Mouse (Mus musculus): ENCODE results near the gene Clec2i. TPM values are rescaled to one million over a fixed set of nuclear protein-coding genes. Genes with fewer than 3 reads are reported as not detected.

The Clec2i gene
- total and polyA plus RNA-seq, 3 experiments: 38.5 to 104 (median 80.7) TPM

DNA sequence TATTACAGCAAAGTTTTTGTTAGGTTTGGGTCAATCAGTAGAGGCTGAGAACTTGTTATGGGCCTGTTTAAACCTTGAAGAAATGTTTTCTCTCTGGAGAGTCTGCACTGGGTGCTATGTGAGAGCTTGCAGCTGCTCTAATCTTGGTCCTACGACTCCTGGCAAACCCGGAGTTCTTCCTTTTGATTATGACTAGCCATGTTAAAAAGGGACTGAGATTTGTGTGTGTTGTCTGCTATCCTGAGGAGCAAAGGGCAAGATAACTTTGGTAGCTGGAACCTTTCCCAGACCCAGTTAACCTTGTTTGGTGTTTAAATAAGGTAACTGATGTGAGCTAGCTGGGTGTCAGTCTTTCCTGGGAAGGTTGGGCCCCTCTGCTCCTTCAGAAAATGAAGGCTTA, 36.7 kb upstream of the Clec2i start:
- Histone ChIP-seq H3K27me3 (replicated peaks) (no peaks in the 10 kb centered on the region), H3K27ac (ENCODE audit: insufficient read depth, low read depth) (no peak overlapping the region), H3K79me2 (replicated peaks; ENCODE audit: control insufficient read depth, extremely low read depth, insufficient read depth, poor library complexity, severe bottlenecking) (peaks cover 31% of the 10 kb centered on the region), H3K36me3 (replicated peaks in 1 of 2; ENCODE audit: control insufficient read depth in 1 of 2, insufficient read depth in 1 of 2, low read length in 1 of 2) (peaks cover 23 to 60% of the 10 kb centered on the region in 2 experiments), H3K4me3 (replicated peaks in 1 of 3; ENCODE audit: low read depth in 2 of 3, low read length in 2 of 3, poor library complexity in 1 of 3) (no peak overlapping the region), H3K9ac (ENCODE audit: insufficient read depth, low read depth) (no peak overlapping the region), H3K9me3 (replicated peaks; ENCODE audit: low read length) (no peaks in the 10 kb centered on the region), H3K4me2 (ENCODE audit: insufficient read depth, low read depth, poor library complexity, severe bottlenecking) (no peak overlapping the region), H3K4me1 (ENCODE audit: control insufficient read depth in 1 of 2, insufficient read depth in 2 of 2) (peaks cover 20 to 46% of the 10 kb centered on the region in 2 experiments)
- in situ Hi-C loops (cut with MboI; ENCODE audit: low pct_ligation_motif_present, low pct_unique_long_range_greater_than_20kb, low sequenced_read_pairs): no loop called here
- TF ChIP-seq ZNF384 (IDR thresholded peaks at IDR 0.05; ENCODE audit: low read depth, low read length): no peak
- no peak for TF ChIP-seq E2F4 (IDR thresholded peaks at IDR 0.05; ENCODE audit: insufficient replicate concordance, low read depth, low read length)
- no peak for TF ChIP-seq JUN (IDR thresholded peaks at IDR 0.05; ENCODE audit: insufficient read depth, low read depth, low read length)
- TF ChIP-seq IRF4 (IDR thresholded peaks at IDR 0.05; ENCODE audit: low read depth, low read length): no peak
- no peak for TF ChIP-seq SMC3 (IDR thresholded peaks at IDR 0.05; ENCODE audit: low read depth, low read length)
- no peak for TF ChIP-seq USF1 (IDR thresholded peaks at IDR 0.05; ENCODE audit: low read depth, low read length)
- no peak for TF ChIP-seq MEF2A (IDR thresholded peaks at IDR 0.05; ENCODE audit: borderline replicate concordance, low read depth, low read length)
- TF ChIP-seq ETS1 (conservative IDR thresholded peaks at IDR 0.05; ENCODE audit: low read depth, low read length): no peak
- no peak for TF ChIP-seq ZMIZ1 (IDR thresholded peaks at IDR 0.05; ENCODE audit: low read depth, low read length)
- no peak for TF ChIP-seq BHLHE40 (IDR thresholded peaks at IDR 0.05; ENCODE audit: low read depth, low read length)
- no peak for TF ChIP-seq RAD21 (IDR thresholded peaks at IDR 0.05; ENCODE audit: low read depth, low read length)
- TF ChIP-seq CHD1 (IDR thresholded peaks at IDR 0.05; ENCODE audit: low read depth, low read length): no peak
- TF ChIP-seq KAT2A (IDR thresholded peaks at IDR 0.05; ENCODE audit: insufficient replicate concordance, low read length): no peak
- TF ChIP-seq TCF12 (IDR thresholded peaks at IDR 0.05; ENCODE audit: low read depth, low read length): no peak
- TF ChIP-seq POLR2A (IDR thresholded peaks at IDR 0.05; ENCODE audit: low read depth, low read length): no peak
- no peak for TF ChIP-seq UBTF (IDR thresholded peaks at IDR 0.05; ENCODE audit: low read depth, low read length)
- no peak for TF ChIP-seq NELFE (IDR thresholded peaks at IDR 0.05; ENCODE audit: low read depth, low read length)
- no peak for TF ChIP-seq SIN3A (IDR thresholded peaks at IDR 0.05; ENCODE audit: low read length)
- dilution Hi-C loops (cut with MboI; ENCODE audit: extremely low pct_ligation_motif_present, extremely low pct_unique_long_range_greater_than_20kb, low sequenced_read_pairs): no loop called here
- no peak for DNase-seq (ENCODE audit: extremely low read depth)

DNA sequence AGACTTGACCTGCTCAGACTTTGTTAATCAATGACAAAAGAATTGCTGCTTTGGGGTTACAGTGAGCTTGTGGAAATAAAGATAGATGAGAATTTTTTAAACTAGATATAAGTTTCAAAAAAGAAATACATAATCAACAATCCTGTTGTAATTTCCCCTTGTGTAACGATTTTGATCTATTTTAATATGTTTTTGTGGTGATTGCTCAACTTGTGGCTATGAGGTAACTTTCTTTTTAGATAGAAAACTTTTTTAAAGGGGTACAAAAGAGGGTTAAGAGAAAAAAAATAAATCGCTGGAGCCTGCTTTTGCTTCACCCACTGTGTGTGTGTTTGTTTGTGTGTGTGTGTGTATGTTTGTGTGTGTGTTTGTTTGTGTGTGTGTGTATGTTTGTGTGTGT, 36.2 kb upstream of the Clec2i start:
- dilution Hi-C loops (cut with MboI; ENCODE audit: extremely low pct_ligation_motif_present, extremely low pct_unique_long_range_greater_than_20kb, low sequenced_read_pairs) (no loop called here), in situ Hi-C loops (cut with MboI; ENCODE audit: low pct_ligation_motif_present, low pct_unique_long_range_greater_than_20kb, low sequenced_read_pairs) (no loop called here)
- TF ChIP-seq ELF1 (IDR thresholded peaks at IDR 0.05; ENCODE audit: low read depth, low read length) (no peak), TCF12 (IDR thresholded peaks at IDR 0.05; ENCODE audit: low read depth, low read length) (no peak), SMC3 (IDR thresholded peaks at IDR 0.05; ENCODE audit: low read depth, low read length) (no peak), CHD2 (IDR thresholded peaks at IDR 0.05; ENCODE audit: low read length) (no peak), ZC3H11A (IDR thresholded peaks at IDR 0.05; ENCODE audit: low read depth, low read length) (no peak), USF2 (conservative IDR thresholded peaks at IDR 0.05; ENCODE audit: low read depth, low read length) (no peak), MAX (IDR thresholded peaks at IDR 0.05; ENCODE audit: low read length) (no peak), MYC (IDR thresholded peaks at IDR 0.05; ENCODE audit: low read depth, low read length) (no peak), RAD21 (IDR thresholded peaks at IDR 0.05; ENCODE audit: low read depth, low read length) (no peak), E2F4 (IDR thresholded peaks at IDR 0.05; ENCODE audit: insufficient replicate concordance, low read depth, low read length) (no peak), UBTF (IDR thresholded peaks at IDR 0.05; ENCODE audit: low read depth, low read length) (no peak), IRF4 (IDR thresholded peaks at IDR 0.05; ENCODE audit: low read depth, low read length) (no peak), TBP (conservative IDR thresholded peaks at IDR 0.05; ENCODE audit: low read depth, low read length) (no peak), MAZ (IDR thresholded peaks at IDR 0.05; ENCODE audit: low read depth, low read length) (no peak), CHD1 (IDR thresholded peaks at IDR 0.05; ENCODE audit: low read depth, low read length) (no peak), SIN3A (IDR thresholded peaks at IDR 0.05; ENCODE audit: low read length) (no peak), ETS1 (conservative IDR thresholded peaks at IDR 0.05; ENCODE audit: low read depth, low read length) (no peak)
- Histone ChIP-seq H3K4me2 (ENCODE audit: insufficient read depth, low read depth, poor library complexity, severe bottlenecking) (no peak overlapping the region), H3K36me3 (replicated peaks in 1 of 2; ENCODE audit: control insufficient read depth in 1 of 2, insufficient read depth in 1 of 2, low read length in 1 of 2) (peaks cover 24 to 60% of the 10 kb centered on the region in 2 experiments), H3K27me3 (replicated peaks) (no peaks in the 10 kb centered on the region), H3K9me3 (replicated peaks; ENCODE audit: low read length) (no peaks in the 10 kb centered on the region), H3K27ac (ENCODE audit: insufficient read depth, low read depth) (no peak overlapping the region), H3K79me2 (replicated peaks; ENCODE audit: control insufficient read depth, extremely low read depth, insufficient read depth, poor library complexity, severe bottlenecking) (peaks cover 36% of the 10 kb centered on the region), H3K4me3 (replicated peaks in 1 of 3; ENCODE audit: low read depth in 2 of 3, low read length in 2 of 3, poor library complexity in 1 of 3) (no peak overlapping the region), H3K4me1 (ENCODE audit: control insufficient read depth in 1 of 2, insufficient read depth in 2 of 2) (peaks cover 20 to 51% of the 10 kb centered on the region in 2 experiments), H3K9ac (ENCODE audit: insufficient read depth, low read depth) (no peak overlapping the region)
- DNase-seq (ENCODE audit: extremely low read depth): no peak

Data from CH12.LX (cell line).